Mouse (Mus musculus) heart, postnatal 0 days (tissue): Measurements from ENCODE around the gene Insl5. TPM values are rescaled to one million over a fixed set of nuclear protein-coding genes. Genes with fewer than 3 reads are reported as not detected.

ENCODE experiments used
- ATAC-seq: fragments of 200-750 bp; cut with Nextera tagmentation; 2 replicates; pipeline ENCODE4 v1.8.0; 2017; ENCODE audit warnings: low read depth, moderate number of reproducible peaks, moderate library complexity; ENCODE audit not compliant: insufficient read depth
- DNase-seq: peaks from one replicate; pipeline ENCODE4 v3.0.0-alpha.2; 2016; ENCODE audit warnings: low spot score
- H3K27ac ChIP-seq: fragments of 300-500 bp; sonication (generic); 2 replicates; pipeline ENCODE4 v1.5.1; 2014; ENCODE audit warnings: low read depth, mild to moderate bottlenecking
- H3K27me3 ChIP-seq: fragments of 300-500 bp; sonication (generic); 2 replicates; pipeline ENCODE4 v1.6.1; 2014; ENCODE audit warnings: low read length, mixed read lengths; ENCODE audit not compliant: control insufficient read depth, insufficient read depth
- H3K36me3 ChIP-seq: fragments of 300-500 bp; sonication (generic); replicated peaks from 2 replicates; pipeline ENCODE4 v1.6.1; 2014; ENCODE audit warnings: low read length, mixed read lengths; ENCODE audit not compliant: control insufficient read depth, insufficient read depth
- H3K4me1 ChIP-seq: fragments of 300-500 bp; sonication (generic); 2 replicates; pipeline ENCODE4 v1.6.1; 2014; ENCODE audit warnings: antibody characterized with exemption; ENCODE audit not compliant: control insufficient read depth, insufficient read depth
- H3K4me2 ChIP-seq: fragments of 300-500 bp; sonication (generic); 2 replicates; pipeline ENCODE4 v1.6.1; 2014; ENCODE audit warnings: low read depth, mild to moderate bottlenecking, low read length, moderate library complexity
- H3K4me3 ChIP-seq: fragments of 300-500 bp; sonication (generic); 2 replicates; pipeline ENCODE4 v1.5.1; 2014; ENCODE audit warnings: low read depth, low read length
- H3K9ac ChIP-seq: fragments of 300-500 bp; sonication (generic); replicated peaks from 2 replicates; pipeline ENCODE4 v1.6.1; 2014; ENCODE audit warnings: low read depth, low read length, mixed read lengths
- H3K9me3 ChIP-seq: fragments of 300-500 bp; sonication (generic); replicated peaks from 2 replicates; pipeline ENCODE4 v1.6.1; 2016; ENCODE audit warnings: low read length; ENCODE audit not compliant: control insufficient read depth
- CTCF ChIP-seq: IDR thresholded peaks from 2 replicates; pipeline ENCODE4 v1.5.1; 2016; ENCODE audit warnings: antibody characterized with exemption, control low read depth, low read depth
- EP300 ChIP-seq: IDR thresholded peaks from 2 replicates; pipeline ENCODE4 v1.6.1; 2016; ENCODE audit warnings: antibody characterized with exemption, low read depth
- WGBS: fragments of 180-500 bp; shearing (Covaris S2); extraction: QIAGEN DNeasy Blood & Tissue Kit; methylation state at CpG from one replicate; pipeline ENCODE4 v1.1.7; 2014; 5-methylcytosine and 5-hydroxymethylcytosine counted together
- polyA plus RNA-seq: library from polyadenylated mRNA; unstranded; fragments of >200 nt; fragmentation: Nextera tagmentation; extraction: Ambion mirVana; gene quantifications from 2 replicates; pipeline ENCODE4 v1.2.1, GENCODE M21; 2015
- total RNA-seq: library from RNA; depleted of rRNA; stranded (reverse); fragments of >200 nt; gene quantifications from 2 replicates; pipeline ENCODE4 v1.2.3, GENCODE M21; 2014; ENCODE audit warnings: low replicate concordance; rRNA removed

Insl5 gene
- total and polyA plus RNA-seq, 2 experiments from 2014 or later, result not detected

- WGBS, result 91% methylated on average over 5 of the region's 5 CpGs
- Histone ChIP-seq H3K27ac (no peak overlapping the region), H3K9me3 (no peaks in the 10 kb centered on the region), H3K4me3 (no peak overlapping the region), H3K36me3 (no peaks in the 10 kb centered on the region), H3K4me2 (no peak overlapping the region), H3K4me1 (no peaks in the 10 kb centered on the region), H3K9ac (no peak overlapping the region), H3K27me3 (no peaks in the 10 kb centered on the region)
- no peak for ATAC-seq
- no peak for TF ChIP-seq EP300
- no peak for TF ChIP-seq CTCF
- DNase-seq, result no peak
Observed at GRCm38 (mm10) chr4:102969599-102969998, 57.0 kb downstream of the Insl5 start.

Other genes starting within 250 kb of the Insl5 start
- not detected in 2 replicates for gene Tctex1d1, start 48.2 kb downstream of the Insl5 start, total RNA-seq
- gene Tctex1d1, start 48.2 kb downstream of the Insl5 start, polyA plus RNA-seq, result 0.21 TPM in 1 of 2 replicates, not detected in the other
- gene Mier1, start 87.5 kb upstream of the Insl5 start, total RNA-seq, result 16.3 and 43.4 TPM in 2 replicates
- gene Mier1, start 87.5 kb upstream of the Insl5 start, polyA plus RNA-seq, result 27.6 and 29.1 TPM in 2 replicates
- gene Wdr78, start 87.7 kb upstream of the Insl5 start, total RNA-seq, result 0.11 and 0.81 TPM in 2 replicates
- 0.18 and 0.40 TPM in 2 replicates for gene Wdr78, start 87.7 kb upstream of the Insl5 start, polyA plus RNA-seq
- 2.6 and 4.8 TPM in 2 replicates for gene Slc35d1, start 188.3 kb upstream of the Insl5 start, total RNA-seq
- 3.4 and 4.2 TPM in 2 replicates for gene Slc35d1, start 188.3 kb upstream of the Insl5 start, polyA plus RNA-seq